Mouse (Mus musculus) liver (tissue): ENCODE results near the gene Ccnb1.
"Not testable (repeated sequence)": the region's sequence is repeated elsewhere in the genome, so short reads cannot be mapped to it uniquely, and the experiment has no call there.

Experiments used
- DNase-seq: peaks from one replicate; pipeline ENCODE4 v3.0.0-alpha.2; 2020; ENCODE audit warnings: mixed read lengths

Gene Ccnb1

GRCm38 (mm10) chr13:100786414-100786867 is at the start of gene Ccnb1:
Ccnb1 (minus strand) TSS chr13:100786570.
- peak; percentile 99 for DNase-seq

GRCm38 (mm10) chr13:100834777-100835176 is 48.4 kb upstream of the Ccnb1 start:
- DNase-seq = no peak

- DNase-seq = no peak
Measured at GRCm38 (mm10) chr13:100833640-100834002, 47.3 kb upstream of the Ccnb1 start.

GRCm38 (mm10) chr13:100832741-100833639 is 46.6 kb upstream of the Ccnb1 start, which contains the start of gene Slc30a5:
Slc30a5 (minus strand) TSS chr13:100833427.
- peak; percentile 100 for DNase-seq

- DNase-seq = no peak
Measured at GRCm38 (mm10) chr13:100832188-100832587, 45.8 kb upstream of the Ccnb1 start.

- no peak for DNase-seq
Measured at GRCm38 (mm10) chr13:100831123-100831522, 44.8 kb upstream of the Ccnb1 start.

- DNase-seq = no peak
Measured at GRCm38 (mm10) chr13:100825627-100826410, 39.4 kb upstream of the Ccnb1 start.

- no peak for DNase-seq
Measured at GRCm38 (mm10) chr13:100824916-100825315, 38.5 kb upstream of the Ccnb1 start.

- DNase-seq = no peak
Measured at GRCm38 (mm10) chr13:100824306-100824705, 37.9 kb upstream of the Ccnb1 start.

GRCm38 (mm10) chr13:100823863-100824262 is 37.5 kb upstream of the Ccnb1 start:
- no peak for DNase-seq

GRCm38 (mm10) chr13:100814451-100814850 is 28.1 kb upstream of the Ccnb1 start:
- no peak for DNase-seq

- no peak for DNase-seq
Measured at GRCm38 (mm10) chr13:100805776-100806175, 19.4 kb upstream of the Ccnb1 start.

- DNase-seq = no peak
Measured at GRCm38 (mm10) chr13:100797171-100797570, 10.8 kb upstream of the Ccnb1 start.

- no peak for DNase-seq
Measured at GRCm38 (mm10) chr13:100789083-100789482, 2.7 kb upstream of the Ccnb1 start.

- DNase-seq = not testable (repeated sequence)
Measured at GRCm38 (mm10) chr13:100788057-100788456, 1.7 kb upstream of the Ccnb1 start.

- no peak for DNase-seq
Measured at GRCm38 (mm10) chr13:100787316-100788010, 1.1 kb upstream of the Ccnb1 start.

GRCm38 (mm10) chr13:100785806-100786413 is 460 bp downstream of the Ccnb1 start:
- peak; percentile 44 for DNase-seq

GRCm38 (mm10) chr13:100777491-100777890 is 8.9 kb downstream of the Ccnb1 start:
- DNase-seq = peak; percentile 76

- no peak for DNase-seq
Measured at GRCm38 (mm10) chr13:100776710-100777109, 9.7 kb downstream of the Ccnb1 start.

GRCm38 (mm10) chr13:100776056-100776419 is 10.3 kb downstream of the Ccnb1 start:
- DNase-seq = no peak

- DNase-seq = peak; percentile 87
Measured at GRCm38 (mm10) chr13:100775252-100776055, 10.9 kb downstream of the Ccnb1 start, which contains the start of gene Cenph. Cenph (minus strand) TSS chr13:100775899.

- no peak for DNase-seq
Measured at GRCm38 (mm10) chr13:100774704-100775103, 11.7 kb downstream of the Ccnb1 start.
